Mouse (Mus musculus): Measurements from ENCODE around the gene Ppp1r12a.

Ppp1r12a gene

DNA sequence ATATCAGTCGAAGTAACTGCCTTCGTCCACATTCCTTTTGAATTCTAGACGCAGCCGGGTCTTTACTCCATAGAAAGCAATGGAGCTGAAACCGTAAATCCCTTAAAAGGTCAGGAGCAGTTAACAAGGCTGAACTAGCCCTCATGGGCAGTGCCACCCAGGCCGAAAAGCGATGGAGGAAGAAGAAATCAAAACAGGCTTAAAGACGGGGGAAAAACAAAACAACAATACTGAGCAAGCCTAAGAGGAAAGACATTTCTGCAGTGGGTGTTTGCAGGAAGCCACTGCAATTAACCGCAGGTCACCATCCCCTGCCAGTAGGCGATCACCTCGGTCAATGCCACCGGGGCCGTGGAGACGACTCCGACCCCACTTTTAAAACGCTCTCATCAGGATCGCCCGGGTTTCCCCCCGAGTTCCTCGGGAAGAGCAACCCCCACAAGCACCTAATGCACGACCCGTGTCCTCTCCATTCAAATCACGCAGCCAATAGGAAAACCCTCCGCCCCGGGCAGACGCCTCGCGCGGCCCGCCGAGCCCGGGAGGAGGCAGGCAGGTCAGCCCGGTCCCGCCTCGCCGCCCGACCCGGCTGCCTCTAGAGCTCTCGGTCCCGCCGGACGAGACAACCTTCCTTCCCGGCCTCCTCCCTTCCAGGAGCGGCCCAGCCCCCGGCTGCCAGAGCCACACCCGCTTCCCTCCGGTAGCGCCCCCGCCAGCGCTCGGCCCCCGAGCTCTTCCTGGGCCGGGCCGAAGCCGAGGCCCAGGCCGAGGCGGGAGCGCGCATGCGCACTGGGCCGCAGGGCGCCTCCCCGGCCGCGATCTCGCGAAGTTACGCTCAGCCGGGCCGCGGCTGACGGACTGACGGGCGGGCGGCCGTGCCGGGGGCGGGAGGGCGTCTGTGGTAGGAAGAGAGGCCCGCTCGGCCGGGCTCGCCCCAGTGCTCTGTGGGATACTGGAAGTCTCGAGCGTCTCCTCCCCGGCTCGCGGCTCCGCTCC, at the start of gene Ppp1r12a:
TSS of gene Ppp1r12a (plus strand) at position 933 of the 996 bp plus-strand sequence.
- peak; percentile 98 for DNase-seq

DNA sequence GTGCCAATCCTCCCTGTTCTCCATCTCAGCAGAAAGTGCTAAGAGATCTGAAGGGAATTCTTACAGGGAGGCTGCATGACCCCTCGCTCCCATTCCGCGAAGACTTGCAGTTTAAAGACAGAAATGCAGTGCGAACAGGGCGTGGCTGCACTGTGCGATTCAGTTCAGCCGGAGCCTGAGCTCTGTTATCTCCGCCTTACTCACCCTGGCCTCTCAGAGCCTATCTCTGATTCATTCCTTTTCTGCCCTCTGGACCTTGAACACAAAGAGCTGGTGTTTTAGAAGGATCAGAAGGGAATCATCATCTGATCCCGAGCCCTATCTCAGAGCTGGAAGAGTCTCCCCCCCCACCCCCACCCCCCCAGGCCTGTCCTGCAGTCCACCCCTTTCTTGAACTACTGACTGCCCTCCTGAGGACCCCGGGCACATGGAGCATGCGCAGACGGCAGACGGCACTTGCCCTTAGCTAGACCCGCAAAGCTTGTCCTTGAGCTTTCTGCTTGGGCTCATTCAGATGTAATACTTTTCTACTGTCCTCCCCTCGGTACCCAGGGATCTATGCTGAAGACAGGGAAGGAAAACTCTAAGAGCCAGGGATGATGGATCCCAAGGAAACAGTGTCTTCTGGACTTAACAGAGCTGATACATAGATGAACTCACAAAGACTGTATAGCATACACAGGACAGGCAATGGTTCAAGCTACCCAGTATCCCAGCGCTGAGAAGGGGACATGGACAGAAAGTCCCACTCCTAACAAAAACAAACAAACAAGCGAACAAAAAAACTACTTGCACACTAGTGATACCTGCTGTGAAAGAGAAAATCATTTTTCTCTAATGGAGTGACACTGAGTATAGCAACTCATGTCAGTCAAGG, 48.4 kb upstream of the Ppp1r12a start:
- no peak for DNase-seq

DNA sequence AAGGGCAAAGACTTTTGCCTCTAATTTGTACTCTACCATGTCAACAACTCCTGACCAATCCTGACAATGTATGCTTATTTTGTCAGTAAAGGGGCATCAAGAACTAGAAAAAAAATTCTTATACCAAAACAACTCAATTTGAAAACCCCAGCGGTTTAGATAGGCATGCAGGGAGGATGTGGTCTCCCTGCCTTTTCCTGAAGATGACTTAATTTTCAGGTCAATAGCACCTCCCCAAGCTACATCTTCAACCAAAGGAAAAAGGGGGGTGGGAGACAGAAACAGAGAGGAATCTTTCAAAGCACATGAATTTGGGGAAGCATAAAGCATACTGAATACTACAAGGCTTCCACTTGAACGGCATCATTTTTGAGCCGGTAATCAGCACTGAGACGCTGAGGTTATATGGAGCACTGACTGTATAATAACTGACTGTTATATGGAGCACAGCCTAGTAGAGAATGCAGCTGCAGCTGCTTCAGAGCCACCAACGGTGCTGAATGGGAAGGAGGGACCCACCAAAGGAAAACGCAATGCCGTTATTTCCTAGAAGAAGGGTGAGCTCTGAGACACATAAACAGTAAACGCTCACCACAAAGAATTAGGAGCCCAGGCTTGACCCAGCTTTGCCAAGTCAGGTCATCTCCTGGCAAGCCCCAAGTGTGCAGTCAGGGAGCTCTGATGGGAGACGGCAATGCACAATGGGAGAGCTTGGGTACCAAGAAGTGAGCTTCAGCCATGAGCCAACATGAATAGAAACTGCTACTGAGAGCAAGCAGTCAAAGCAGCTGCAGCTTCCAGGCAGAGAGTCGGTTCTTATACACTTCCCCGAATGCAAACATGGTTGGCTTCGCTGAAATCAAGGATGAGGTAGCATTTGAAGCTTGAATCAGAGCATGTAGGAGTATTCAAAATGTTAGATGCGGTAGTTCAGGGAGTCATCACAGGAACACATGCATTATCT, 43.5 kb upstream of the Ppp1r12a start:
- no peak for DNase-seq

DNA sequence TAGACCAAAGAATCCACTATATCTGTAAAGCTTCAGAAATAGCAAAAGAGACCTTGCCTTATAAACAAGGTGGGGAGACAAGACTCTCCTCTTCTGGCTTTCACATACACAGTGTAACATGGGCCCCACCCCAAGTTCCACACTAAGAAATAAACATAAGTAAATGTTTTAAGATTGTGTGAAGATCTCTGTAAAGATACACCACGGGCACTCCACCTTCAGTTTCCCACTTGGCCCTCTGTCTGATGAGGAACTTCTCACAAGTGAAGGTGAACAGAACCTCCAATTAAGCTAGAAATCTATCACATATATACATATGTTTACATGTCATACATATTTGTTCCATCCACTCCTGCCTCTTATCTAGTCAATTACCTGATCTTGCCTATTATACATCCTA, 42.6 kb upstream of the Ppp1r12a start:
- DNase-seq: no peak

GRCm38 (mm10) chr10:108124934-108125599, 36.9 kb upstream of the Ppp1r12a start:
- no peak for DNase-seq

DNA sequence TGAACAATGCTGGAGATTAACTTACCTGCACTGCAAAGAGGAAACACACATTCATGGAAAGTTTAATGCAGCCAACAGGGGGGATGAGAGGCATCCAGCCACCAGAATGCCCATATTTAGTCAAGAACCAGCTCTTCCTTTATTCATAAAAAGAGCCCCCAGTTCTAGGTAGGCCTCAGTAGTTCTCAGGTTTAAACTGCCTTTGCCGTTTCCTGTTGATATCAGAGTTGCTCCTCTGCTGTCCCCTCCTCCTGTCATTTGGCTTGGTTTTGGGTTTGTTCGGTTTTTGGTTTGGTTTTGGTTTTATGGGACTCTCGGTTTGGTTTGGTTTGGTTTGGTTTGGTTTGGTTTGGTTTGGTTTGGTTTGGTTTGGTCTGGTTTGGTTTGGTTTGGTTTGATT, 32.8 kb upstream of the Ppp1r12a start:
- no peak for DNase-seq

GRCm38 (mm10) chr10:108131858-108132257, 30.1 kb upstream of the Ppp1r12a start:
- no peak for DNase-seq

GRCm38 (mm10) chr10:108133253-108133652, 28.7 kb upstream of the Ppp1r12a start:
- DNase-seq: no peak

DNA sequence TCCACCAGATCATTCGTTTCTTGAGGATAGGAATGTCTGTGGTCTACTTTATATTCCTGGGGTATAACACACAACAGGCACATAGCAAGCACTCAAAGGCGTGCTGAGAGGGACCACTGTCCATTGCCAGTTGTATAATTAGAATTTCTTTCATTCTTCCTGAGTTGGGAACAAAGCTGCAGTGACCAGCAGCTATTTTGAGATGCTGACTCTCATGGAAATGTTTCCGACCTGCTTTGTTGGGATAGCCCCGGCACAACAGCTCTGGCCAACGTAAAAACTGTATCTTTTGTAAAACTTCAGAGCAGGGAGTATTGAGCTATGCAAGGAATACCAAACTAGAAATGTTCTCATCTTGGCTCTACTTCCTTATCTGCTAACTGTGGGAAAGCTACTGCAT, 28.2 kb upstream of the Ppp1r12a start:
- no peak for DNase-seq

DNA sequence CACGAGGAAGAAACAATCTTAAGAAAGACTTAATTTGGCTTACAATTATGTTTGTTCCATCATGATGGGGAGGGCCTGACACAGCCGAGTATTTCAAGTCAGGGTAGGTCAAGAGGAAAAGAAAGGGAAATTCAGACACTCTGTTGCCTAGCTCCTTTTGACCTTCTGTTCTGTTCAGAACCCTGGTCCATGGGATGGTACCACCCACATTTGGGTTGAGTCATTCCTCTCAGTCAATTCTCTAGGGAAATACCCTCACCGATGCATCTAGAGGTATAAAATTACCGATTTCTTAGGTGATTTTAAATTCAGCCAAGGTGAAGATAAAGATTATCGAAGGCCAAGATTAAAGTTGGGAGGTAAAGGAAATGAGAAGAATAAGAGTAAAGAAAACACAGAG, 23.6 kb upstream of the Ppp1r12a start:
- DNase-seq: no peak

DNA sequence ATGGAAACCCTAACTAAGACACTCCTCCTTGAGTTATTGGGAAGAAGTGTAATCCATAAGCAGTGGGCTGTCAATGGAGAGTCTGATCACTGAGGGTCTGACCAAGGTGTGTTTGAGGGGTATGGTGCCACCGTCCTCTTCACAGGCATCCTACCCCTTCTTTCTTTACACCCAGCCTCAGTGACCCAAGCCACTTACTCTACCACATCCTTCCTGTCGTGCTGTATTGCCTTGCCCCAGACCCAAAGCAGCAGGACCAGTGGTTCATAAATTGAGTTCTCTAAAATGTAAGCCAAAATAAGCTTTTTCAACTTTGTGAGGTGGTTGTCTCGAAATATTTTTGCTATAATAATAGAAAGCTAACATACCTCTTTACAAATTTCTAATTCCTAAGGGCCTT, 22.2 kb upstream of the Ppp1r12a start:
- no peak for DNase-seq

DNA sequence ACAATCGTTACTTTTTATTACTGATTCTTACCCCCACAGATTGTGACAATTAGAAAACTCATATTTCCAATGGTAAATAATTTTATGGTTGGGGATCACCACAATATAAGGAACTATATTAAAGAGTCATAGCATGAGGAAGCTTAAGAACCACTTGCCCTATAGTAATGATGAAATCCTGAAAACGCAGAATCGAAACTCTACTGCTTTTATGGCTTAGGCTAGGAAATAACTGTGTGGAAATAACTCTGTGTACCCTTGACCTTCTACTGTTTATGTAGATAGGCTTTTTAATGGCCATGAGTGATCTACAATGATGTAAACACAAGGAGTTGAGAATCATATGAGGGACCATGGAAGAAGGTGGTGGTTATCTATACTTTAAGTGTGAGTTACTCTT, 21.3 kb upstream of the Ppp1r12a start:
- DNase-seq: no peak

DNA sequence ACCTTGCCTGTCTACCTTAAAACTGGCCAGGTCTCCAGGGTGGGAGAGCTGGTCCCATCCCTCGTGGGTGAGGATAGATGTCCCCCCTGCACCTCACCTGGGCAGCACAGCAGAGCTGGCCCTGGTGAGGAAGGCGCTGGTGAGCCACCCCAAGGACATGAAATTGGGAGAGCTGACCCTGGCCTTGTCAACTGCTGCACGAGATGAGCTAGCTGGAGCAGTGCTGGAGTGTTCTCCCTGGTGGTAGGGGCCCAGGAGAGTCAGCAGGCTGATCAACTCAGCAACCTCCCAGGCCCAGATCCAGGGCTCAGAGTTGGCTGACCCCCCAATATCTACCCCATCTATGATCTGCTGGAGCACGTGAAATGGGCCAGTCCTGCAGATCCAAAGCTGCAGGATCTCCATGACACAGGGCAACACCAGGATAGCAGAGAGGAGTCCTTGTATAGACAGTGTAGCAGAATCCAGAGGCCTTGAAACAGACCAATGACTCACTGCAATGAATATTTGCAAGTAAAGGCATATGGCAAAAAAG, 17.9 kb upstream of the Ppp1r12a start:
- no peak for DNase-seq

DNA sequence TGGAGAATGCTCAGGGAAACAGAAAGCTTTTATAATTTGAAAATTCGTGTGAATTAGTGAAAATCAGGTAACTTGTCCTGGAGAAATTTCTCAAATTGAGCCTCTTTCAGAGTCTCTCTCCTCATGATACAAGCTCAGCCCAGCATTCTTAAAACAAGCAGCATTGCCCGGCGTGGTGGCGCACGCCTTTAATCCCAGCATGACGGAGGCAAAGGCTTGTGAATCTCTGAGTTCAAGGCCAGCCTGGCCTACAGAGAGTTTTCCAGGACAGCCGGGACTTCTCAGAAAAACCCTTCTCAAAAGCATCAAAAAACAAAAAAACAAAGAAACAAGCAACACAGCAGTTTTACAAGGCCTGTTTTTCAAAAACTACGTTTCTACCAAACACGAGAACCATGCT, 16.3 kb upstream of the Ppp1r12a start:
- DNase-seq: no peak

DNA sequence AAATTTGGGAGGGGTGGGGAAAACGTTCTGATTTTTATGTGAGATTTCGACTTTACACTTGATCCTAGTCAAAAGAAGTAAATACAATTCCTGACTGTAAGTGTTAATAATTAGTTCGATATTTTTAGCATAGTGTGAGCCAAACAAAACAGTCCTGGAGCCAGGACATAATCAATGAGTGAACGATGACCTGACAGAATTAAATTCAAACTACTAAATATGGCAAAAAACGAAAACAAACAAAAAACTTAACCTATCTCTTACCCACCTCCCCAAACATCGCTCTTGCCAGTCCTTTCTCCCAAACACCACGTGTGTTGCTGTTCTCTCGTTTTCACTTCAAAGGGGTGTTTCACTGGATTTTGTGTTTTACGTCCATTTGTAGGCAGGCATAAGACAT, 15.0 kb upstream of the Ppp1r12a start:
- DNase-seq: no peak

DNA sequence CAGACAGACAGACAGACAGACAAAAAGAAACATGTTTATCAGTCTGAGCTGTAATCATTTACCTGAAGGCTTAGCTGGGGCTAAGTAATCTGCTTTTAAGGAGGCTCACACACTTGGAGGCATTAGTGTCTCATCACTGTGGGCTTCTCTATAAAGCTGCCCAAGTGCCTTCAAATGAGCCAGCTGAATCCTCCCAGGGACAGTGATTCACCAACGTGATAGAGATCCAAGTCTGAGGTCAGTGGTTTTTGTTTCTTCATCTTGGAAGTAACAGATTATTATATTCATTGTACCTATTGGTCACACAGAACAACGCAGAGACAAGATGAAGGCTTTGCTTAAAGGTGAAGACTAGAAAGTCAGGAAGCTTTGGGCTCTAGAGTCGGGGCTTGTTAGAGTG, 8.7 kb upstream of the Ppp1r12a start:
- DNase-seq: no peak

- DNase-seq: peak; percentile 19
Measured at GRCm38 (mm10) chr10:108155042-108155686, 6.8 kb upstream of the Ppp1r12a start.

DNA sequence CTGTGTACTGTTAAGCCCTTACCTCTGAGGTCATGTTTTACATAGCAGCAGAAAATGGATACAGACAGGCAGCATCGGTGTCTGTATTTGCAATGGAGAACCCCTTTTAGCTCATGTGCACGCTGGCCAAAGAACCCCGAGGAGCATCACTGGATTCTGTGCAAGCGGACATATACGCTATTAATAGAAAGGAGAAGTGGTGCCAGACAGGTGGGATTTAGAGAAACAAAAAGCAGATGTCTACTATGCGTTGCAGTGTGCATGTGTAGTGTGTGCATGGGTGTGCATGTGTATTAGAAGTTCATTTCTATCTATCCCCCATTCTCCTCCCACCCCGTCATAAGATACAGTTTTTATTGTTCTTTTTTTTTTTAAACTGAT, 6.3 kb upstream of the Ppp1r12a start:
- DNase-seq: no peak

- no peak for DNase-seq
Measured at GRCm38 (mm10) chr10:108156128-108156527, 5.9 kb upstream of the Ppp1r12a start.

DNA sequence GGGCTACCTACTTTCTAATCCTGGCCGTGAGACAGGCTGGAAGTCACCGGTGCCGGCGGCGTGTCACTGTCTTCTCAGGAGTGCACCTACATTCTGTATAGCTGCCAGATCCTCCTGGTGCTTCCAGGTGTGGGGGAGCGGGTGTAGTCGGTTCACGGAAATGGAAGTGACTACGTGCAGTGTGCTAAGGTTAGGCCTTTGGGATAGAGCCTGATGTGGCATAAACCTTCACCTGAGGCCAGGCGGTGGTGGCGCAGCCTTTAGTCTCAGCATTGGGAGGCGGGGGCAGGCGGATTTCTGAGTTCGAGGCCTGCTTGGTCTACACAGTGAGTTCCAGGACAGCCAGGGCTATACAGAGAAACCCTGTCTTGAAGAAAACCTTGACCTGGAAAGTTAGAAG, 3.0 kb upstream of the Ppp1r12a start:
- no peak for DNase-seq
